Mouse (Mus musculus) lung, adult 2 months (tissue): Measurements from ENCODE around the gene Synpr.

Experiments used
- CTCF ChIP-seq: fragments of 200-500 bp; IDR thresholded peaks from 2 replicates; pipeline ENCODE4 v1.5.1; 2011; ENCODE audit warnings: mild to moderate bottlenecking, low read length, control low read depth; ENCODE audit not compliant: insufficient read depth
- POLR2A ChIP-seq: fragments of 200-500 bp; IDR thresholded peaks from 2 replicates; pipeline ENCODE4 v1.6.1; 2011; ENCODE audit warnings: low read depth, mild to moderate bottlenecking, control low read depth, low read length, borderline replicate concordance; ENCODE audit errors: extremely low read depth

- TF ChIP-seq CTCF (no peak), POLR2A (no peak)
Measured at GRCm38 (mm10) chr14:13349170-13349865, 64.7 kb downstream of the Synpr start.
